Mouse (Mus musculus): ENCODE data around the gene Fscn2.
"Not testable (repeated sequence)": the region's sequence is repeated elsewhere in the genome, so short reads cannot be mapped to it uniquely, and the experiment has no call there.

The Fscn2 gene

GRCm38 (mm10) chr11:120346383-120347034 lies 14.8 kb upstream of the Fscn2 start:
- DNase-seq, result not testable (repeated sequence)

- no peak for DNase-seq
Measured at GRCm38 (mm10) chr11:120347301-120347700, 14.0 kb upstream of the Fscn2 start.

GRCm38 (mm10) chr11:120347791-120348683 lies 13.3 kb upstream of the Fscn2 start, which contains the start of gene Actg1:
Gene Actg1 (minus strand): TSS chr11:120348542.
- peak; percentile 94 for DNase-seq

- peak; percentile 83 for DNase-seq
Measured at GRCm38 (mm10) chr11:120348684-120349370, 12.5 kb upstream of the Fscn2 start.

- DNase-seq, result no peak
Measured at GRCm38 (mm10) chr11:120349371-120349985, 11.9 kb upstream of the Fscn2 start.

- peak; percentile 97 for DNase-seq
Measured at GRCm38 (mm10) chr11:120349986-120350702, 11.2 kb upstream of the Fscn2 start.

- DNase-seq, result peak; percentile 57
Measured at GRCm38 (mm10) chr11:120350711-120351110, 10.6 kb upstream of the Fscn2 start.

GRCm38 (mm10) chr11:120351250-120352092 lies 9.9 kb upstream of the Fscn2 start:
- DNase-seq, result no peak

- not testable (repeated sequence) for DNase-seq
Measured at GRCm38 (mm10) chr11:120352093-120352350, 9.3 kb upstream of the Fscn2 start.

- no peak for DNase-seq
Measured at GRCm38 (mm10) chr11:120352571-120353290, 8.6 kb upstream of the Fscn2 start.

- peak; percentile 77 for DNase-seq
Measured at GRCm38 (mm10) chr11:120353500-120354303, 7.6 kb upstream of the Fscn2 start.

GRCm38 (mm10) chr11:120354304-120355276 lies 6.7 kb upstream of the Fscn2 start:
- no peak for DNase-seq

GRCm38 (mm10) chr11:120355277-120356039 lies 5.9 kb upstream of the Fscn2 start:
- DNase-seq, result no peak

- no peak for DNase-seq
Measured at GRCm38 (mm10) chr11:120356319-120356840, 5.0 kb upstream of the Fscn2 start.

- DNase-seq, result no peak
Measured at GRCm38 (mm10) chr11:120356900-120357299, 4.4 kb upstream of the Fscn2 start.

GRCm38 (mm10) chr11:120357791-120358401 lies 3.4 kb upstream of the Fscn2 start:
- peak; percentile 85 for DNase-seq

GRCm38 (mm10) chr11:120359391-120359790 lies 1.9 kb upstream of the Fscn2 start:
- no peak for DNase-seq

Data from embryo, embryonic 11 days (tissue).